Mouse (Mus musculus): ENCODE results near the gene Gucd1.
"Not testable (repeated sequence)": the region's sequence is repeated elsewhere in the genome, so short reads cannot be mapped to it uniquely, and the experiment has no call there.

Gucd1 gene

DNA sequence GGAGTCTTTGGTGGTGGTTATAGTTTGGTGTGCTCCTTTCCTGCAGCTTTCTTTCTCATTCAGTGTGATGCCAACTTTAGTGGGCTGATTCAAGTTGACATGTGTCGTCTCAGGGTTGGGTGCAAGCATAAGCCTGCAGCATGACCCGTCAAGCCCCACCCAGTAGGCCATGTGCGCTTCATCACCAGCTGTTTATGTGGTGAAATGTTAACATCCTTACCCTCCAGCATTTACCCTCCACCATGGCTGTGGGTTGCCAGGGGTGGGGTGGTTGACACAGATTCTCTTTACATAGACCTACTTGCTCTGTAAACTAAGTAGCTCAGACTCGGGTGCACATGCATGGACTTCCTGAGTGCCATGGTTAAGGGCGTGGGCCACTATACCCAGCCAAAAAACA is 18.4 kb upstream of the Gucd1 start:
- no peak for DNase-seq (ENCODE audit: low spot score in 2 of 2)

DNA sequence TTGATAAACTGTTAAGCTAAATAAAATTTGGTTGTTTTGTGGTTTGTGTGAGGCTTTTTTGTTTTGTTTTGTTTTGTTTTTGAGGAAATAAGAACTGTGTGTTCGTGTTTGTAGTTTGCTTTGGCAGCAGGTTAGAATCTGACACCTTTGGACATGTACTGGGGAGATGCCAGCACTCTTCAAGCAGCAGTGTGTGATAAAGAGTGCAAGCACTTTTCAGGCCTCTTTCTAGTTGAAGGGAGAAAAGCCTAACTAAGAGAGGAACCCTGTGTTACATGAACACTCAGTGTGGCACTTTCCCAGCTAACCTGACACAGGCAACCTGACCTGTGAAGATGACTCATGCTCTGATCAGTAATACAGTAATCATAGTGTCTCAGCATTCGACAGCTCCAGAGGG is 17.7 kb upstream of the Gucd1 start:
- DNase-seq (ENCODE audit: low spot score in 2 of 2) = no peak

DNA sequence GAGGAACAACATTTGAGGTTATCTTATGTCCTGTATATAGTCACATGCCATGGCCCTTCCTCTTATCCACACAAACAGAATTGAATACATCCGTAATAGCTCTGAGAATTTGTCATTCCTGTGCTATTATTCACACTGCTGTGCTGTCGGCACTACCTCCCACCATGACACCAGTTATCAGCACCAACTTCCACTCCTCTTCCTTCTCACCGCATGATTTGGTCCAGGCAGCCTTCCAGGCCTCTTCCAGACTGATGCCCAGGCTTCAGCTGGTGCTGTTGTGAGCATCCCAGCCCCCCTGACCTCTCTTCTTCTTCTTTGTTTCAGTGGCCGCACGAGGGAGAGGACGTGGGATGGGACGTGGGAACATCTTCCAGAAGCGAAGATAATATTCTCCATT is 17.2 kb upstream of the Gucd1 start:
- DNase-seq (ENCODE audit: low spot score in 2 of 2) = no peak

DNA sequence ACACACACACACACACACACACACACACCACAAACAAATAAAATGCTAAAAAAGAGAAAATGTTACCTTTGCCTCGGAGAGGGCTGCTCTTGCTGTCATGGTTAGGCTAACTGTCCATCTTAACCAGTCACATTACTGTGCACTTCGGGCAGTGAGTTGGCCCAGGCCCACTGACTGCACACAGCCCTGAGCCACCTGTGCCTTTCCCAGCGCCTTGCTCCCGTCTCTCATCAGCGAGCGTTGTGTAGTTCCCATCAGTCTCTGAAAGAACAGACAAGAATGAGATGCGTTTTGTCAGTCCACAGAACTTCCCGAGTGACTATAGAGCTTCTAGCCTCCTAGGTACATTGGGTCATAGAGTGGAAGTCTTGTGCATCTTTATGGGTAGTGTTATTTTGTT is 16.4 kb upstream of the Gucd1 start:
- DNase-seq (ENCODE audit: low spot score in 2 of 2) = no peak

DNA sequence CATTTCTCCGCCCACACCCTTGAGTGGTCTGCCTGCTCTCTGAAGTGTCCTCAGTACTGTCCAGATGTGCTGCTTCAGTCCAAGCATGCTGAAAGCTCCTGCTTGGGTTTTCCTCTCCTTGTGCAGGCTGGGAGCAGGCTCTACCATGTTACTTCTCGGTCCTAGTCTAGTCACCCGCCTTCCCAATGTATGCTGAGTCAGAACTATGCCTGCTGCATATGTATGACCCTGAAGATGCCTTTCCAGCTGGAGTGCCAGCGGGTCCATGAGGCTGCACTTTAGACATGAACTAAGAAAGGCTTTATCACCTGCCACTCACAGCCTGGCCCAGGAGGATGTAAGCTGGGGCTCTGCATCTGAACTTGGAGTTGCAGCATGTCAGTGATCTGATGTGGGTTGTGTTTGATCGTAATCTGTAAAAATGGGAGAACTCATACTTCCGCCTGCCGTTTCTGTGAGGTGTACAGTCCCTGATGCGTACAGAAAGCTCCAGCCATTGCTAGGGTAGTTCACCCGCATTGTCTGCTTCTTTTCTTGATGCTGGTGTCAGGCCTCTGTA is 13.8 kb upstream of the Gucd1 start:
- DNase-seq (ENCODE audit: low spot score in 2 of 2) = no peak

DNA sequence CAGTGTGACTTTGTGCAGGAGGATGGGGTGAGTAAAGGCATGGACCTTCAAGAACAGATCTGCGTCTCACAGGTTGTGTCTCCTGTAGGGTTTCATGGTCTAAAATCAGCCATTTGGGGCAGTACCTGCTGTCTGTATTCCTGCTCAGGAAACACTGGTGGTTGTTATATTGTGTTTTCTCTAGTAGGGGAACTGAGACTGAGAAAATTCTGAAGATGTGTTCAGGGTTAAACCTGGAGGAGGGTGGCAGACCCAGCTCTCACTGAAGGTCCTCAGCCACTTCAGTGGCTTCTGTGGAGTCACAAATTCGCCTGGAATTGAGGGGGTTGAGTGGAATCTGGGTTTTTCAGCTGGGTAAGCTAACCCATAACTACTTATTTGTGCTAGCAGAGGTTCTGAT is 12.6 kb upstream of the Gucd1 start:
- no peak for DNase-seq (ENCODE audit: low spot score in 2 of 2)

DNA sequence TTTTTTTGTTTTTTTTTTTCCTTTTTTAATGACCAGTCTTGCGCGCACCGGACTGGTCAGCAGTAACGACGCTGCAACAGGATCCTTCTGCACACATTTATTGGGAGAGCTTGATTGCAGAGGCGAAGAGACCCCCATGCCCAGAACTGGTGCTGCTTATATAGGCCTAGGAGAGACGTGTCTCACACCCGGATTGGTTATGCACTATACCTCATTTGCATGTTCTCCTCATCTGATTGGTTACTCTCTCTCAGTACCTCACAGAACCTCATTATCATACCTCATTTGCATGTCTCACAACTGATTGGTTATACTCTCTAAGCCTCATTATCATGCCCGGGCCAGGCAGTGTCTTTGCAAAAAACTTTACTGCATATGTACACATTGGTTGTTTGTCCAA is 7.7 kb upstream of the Gucd1 start:
- not testable (repeated sequence) for DNase-seq (ENCODE audit: low spot score in 2 of 2)

DNA sequence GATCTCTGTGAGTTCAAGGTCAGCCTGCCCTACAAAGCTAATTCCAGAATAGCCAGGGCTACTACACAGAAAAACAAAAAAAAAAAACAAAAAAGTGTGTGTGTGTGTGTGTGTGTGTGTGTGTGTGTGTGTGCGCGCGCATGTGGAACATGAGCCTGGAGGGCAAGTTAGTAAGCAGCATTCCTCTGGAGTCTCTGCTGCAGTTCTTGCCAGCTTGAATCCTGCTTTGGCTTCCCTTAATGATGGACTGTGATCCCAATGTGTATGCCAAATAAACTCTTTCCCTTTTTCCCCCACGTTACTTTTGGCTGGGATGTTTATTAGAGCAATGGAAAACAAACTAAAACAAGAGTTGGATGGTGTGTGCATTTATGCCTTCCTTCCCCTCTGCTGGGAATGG is 3.9 kb upstream of the Gucd1 start:
- DNase-seq (ENCODE audit: low spot score in 2 of 2) = no peak

DNA sequence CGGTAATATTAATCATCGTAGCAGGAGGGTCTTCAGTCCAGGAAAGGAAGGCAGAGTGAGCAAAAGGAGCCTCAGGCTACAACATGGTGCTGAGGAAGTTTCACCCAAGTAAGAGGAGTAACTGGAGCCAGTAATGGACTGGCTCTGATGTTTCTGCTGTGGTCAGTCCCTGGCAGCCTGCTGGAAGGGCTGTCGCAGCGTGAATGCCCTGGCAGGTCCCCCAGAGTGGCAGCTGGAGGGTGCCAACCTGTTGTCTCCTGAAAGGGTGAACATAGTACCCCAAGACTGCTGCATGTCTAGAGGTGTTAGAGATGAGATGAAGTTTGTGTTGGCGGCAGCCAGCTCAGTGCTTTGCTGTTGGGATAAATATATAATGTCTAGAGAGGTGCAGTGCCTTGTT is 2.8 kb upstream of the Gucd1 start:
- no peak for DNase-seq (ENCODE audit: low spot score in 2 of 2)

DNA sequence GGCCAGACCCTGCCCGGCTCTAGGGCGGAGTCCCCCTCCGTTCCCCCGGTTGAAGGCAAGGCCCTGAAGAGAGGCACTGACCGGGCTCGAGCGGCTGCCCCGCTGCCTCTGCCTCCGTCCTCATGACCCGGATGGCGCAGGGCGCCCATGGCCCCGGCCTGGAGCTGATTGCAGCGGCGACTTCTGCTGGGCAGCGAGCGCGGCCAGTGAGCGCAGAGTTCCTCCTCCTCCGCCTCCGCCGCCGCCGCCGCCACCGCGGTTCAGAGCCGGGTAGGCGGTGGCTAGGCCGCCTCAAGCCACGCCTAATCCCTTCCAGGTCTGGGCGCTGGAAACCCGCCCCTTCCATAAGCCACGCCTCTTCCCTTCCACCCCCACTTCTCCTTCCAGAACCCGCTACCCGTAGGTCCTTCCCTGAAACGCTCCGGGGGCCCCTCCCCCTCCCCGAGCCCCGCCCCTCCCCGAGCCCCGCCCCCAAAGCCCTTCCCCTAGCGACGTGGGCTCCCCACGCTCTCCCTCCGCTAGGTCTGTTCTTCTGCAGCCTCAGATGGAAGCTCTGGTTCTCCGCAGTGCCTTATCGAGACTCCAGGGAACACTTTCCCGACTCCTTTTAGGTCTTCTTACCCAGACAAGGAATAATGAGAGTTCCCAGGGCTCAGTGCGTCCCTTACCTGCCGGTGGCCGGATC is 557 bp downstream of the Gucd1 start, which contains the start of gene Snrpd3:
Gene Snrpd3, plus strand, starts transcription at position 479 of the 685 bp plus-strand sequence.
- peak; percentile 93 for DNase-seq (ENCODE audit: low spot score in 2 of 2)

DNA sequence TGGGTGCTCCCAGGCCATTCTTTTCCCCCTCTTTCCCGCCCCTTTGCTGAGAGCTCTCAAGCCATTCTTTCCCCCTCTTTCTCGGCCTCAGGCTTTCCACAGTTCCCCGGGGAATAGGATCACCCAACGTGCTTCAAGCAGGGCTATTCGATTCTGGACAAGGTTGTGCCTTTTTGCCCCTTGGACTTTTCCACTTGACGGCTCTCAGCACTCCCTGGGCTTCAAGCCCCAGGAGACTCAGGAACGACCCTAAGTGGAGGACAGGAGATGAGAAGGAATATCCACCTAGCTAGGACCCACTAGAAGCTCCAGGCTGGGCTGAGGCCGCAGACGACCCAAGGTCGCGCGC is 1.1 kb downstream of the Gucd1 start:
- no peak for DNase-seq (ENCODE audit: low spot score in 2 of 2)

DNA sequence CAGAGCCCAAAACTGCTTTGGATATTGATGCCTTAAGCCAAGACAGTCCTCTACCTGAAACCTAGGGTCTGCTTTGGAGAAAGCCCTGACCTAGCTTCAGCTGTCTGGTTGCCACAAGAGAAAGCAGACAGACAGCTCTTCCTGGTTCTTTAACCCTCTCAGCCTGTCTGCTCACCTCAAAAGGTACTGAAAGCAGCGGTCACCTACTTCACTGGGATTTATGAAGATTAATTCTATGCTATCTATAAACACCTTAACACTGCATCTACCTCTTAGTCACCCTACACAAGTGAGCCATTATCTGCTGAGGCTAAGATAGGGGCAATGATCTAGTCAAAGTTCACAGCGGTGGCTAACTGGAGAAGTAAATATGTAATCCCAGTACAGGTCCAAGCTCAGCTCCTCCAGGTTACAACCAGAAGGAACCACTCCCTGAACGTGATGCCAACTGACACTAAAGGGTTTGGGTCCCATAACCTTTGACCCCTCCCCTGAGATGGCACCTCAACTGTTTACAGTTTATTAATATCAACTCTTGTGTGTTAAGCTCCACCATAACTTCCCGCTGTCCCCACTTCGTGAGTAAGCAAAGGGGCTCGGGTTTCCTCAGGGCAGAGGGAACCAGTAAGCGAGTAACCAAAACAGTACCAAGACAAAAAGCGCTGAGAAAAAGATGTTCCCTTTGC is 1.6 kb downstream of the Gucd1 start:
- DNase-seq (ENCODE audit: low spot score in 2 of 2) = no peak

DNA sequence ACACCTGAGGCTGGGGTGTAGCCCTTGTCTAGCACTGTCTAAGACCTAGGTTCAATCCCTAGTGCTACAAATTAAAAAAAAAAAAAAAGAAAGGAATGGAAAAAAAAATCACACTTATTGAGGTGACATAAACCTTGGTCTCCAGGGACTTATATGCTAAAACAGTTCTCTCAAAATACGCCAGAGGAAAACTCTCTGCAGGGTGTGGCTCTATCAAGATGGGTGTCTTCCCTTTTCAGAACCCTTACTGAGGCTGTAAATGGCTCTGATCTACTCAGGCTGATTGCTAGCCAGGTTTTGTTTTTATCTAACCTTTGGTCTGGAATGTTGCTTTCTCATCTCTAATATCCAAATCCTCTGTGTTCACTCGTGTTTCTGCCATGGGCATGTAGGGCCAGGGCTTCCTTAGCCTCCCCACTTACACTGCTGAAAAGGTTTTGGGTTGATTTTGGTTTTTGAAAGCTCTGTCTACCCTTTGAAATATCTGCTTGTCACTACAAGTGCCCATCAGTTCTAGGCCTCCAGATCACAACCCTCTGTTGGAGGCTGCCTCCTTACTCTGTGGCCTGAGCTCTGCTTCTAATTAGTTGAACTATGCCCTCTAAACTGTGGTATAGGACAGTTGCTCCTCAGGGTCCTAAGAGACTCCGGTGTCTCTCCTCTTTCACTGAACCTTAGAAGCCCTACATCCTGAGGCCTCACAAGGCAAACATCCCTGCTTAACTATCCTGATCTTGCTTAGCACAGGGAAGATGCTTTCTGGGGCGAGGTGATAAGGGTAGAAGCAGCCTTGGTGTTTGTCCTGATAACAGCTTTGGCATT is 2.3 kb downstream of the Gucd1 start:
- DNase-seq (ENCODE audit: low spot score in 2 of 2) = no peak

DNA sequence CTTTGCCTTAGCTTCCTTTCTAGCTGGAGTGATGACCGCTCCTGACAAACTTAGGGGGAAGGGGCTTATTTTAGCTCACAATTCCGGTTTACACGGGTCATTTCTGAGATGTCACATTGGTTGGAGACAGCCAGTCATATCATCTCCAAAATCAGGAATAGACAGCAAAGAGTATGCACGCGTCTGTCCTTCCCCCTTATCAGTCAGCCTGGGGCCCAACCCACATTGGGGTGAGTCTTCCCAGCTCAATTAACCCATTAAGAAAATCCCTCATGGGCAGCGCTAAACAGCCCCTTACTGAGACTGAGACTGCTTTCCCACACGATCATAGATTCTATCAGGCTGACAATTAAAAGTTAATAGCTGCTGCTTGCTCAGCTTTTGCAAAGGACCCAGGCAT is 3.4 kb downstream of the Gucd1 start:
- no peak for DNase-seq (ENCODE audit: low spot score in 2 of 2)

DNA sequence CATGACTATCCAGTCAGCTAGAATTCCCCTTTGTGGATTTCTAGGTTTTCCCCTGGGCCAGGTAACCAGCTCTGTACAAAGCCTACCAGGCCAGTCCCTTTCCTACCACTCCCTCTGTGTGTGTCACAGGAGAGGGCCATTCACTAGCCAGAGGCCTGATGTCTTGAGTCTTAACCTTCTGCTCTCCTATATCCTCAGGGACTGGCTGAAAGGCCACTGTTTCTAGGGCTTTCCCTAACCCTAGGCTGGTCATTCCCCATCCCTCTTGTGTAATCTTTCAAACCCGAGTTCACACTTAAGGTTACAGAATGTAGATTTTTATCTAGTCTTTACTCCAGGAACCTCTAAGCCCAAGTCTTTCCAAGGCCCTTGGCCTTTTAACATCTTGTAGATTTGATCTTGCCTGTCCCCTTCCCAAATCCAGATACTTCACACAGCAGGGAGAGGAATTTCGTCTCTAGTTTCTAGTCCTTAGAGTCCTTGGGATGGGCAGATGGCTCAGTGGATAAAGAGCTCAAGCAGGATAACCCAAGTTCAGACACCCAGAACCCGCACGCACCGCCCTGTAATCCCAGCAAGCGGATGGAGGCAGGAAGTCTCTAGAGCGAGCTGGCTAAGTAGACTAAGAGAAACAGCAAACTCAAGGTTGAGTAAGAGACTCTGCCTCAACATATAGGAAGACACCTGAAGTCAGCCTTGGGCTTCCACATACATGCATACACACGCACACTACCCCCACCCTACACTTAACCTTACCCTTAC is 4.3 kb downstream of the Gucd1 start:
- DNase-seq (ENCODE audit: low spot score in 2 of 2) = no peak

DNA sequence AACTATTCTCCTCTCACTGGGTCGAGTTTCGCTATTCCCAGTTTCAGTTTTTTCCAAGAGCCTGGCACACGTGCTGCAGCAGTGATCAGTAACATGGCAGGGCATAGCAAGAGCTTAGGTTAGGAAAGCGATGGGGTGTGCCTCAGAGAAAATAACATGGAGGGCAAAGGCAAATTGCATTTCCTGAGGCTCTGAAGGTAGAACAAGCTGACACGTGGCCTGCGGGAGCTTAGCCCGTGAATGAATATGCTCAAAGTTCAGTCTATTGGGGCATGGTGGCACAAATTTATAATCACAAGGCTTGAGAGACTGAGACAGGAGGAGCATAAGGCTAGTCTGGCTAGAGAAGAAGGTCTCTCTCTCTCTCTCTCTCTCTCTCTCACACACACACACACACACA is 5.0 kb downstream of the Gucd1 start:
- no peak for DNase-seq (ENCODE audit: low spot score in 2 of 2)

DNA sequence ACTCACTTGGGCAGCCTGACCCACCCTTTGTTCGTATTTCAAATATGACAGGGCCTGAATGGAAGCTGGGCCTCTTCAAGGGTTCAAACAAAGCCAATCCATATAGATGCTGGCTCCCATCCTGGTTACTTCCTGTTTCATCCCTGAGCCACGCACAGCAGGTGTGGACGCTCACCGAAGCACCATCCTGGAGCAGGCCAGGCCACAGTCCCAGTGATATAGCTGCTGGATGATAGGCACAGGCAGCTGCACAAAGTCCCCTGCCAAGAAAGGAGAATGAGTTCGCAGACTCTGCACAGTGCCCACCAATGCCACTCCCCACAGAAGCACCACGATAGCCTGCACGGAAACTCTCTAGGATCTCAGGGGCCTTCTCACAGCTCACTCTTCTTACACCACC is 5.9 kb downstream of the Gucd1 start:
- no peak for DNase-seq (ENCODE audit: low spot score in 2 of 2)

DNA sequence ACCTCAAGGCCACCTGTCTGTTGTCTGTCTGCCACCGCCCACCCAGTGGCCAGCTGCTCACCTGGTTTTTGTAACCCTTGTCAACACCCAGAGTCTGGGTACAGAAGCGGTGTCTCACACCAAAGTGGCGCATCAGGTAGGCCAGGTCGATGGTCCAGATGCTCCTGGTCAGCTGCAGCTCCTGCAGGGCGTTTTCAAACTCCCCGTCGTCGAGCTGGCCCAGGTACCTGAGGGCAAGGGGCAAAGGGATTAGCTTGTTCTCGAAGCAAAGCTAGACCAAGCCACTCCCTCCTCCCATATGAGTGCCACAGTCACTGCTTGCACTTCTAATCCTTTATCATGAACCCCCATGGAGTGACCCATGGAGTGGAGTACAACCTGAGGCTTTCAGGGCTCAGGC is 6.7 kb downstream of the Gucd1 start:
- no peak for DNase-seq (ENCODE audit: low spot score in 2 of 2)

DNA sequence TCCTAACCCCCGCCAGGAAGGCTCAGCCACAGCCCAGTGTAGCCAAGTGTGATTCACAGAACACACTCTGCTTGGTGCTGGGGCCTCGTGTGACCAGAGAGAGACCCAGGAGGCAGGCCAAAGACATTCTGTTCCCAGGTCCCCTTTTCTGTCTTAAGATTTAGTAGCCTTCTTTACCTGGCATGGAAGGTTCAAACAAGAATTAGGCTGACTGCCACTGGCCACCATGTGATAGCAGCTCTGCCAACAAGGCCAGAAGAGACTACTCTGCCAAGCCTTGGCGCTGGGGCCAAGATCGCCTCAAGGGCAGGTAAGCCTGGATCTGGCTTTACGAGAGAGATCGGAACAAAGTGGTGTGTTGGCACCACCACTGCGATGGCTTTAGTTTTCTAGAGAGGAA is 7.3 kb downstream of the Gucd1 start:
- DNase-seq (ENCODE audit: low spot score in 2 of 2) = no peak

DNA sequence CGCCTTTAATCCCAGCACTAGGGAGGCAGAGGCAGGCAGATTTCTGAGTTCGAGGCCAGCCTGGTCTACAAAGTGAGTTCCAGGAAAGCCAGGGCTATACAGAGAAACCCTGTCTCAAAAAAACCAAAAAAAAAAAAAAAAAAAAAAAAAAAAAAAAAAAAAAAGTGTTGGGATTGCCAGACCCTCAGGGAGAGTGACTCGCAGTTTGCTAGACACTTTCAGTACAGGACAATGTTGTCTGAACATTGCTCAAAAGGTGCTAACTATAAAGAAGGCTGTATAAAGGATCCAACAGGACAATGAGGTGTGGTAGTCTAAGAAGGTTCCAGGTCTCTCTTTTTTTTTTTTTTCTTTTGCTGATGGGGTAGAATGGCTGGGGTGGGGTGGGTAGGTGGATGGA is 11.8 kb downstream of the Gucd1 start:
- not testable (repeated sequence) for DNase-seq (ENCODE audit: low spot score in 2 of 2)

DNA sequence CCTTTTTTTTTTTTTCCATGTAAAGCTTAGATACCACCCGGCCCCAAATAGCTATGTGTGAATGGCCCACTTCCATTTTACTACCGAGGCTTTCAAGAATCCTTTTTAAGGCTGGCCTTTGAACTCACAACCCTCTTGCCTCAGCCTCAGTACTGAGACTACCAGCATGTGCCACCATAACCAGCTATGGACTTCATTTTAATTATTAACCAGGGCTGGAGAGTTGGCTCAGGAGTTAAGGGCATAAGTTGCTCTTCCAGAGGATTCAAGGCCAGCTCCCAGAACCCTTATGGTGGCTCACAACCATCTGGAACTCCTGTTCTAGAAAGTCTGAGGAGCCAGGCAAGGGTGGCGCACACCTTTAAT is 12.7 kb downstream of the Gucd1 start:
- DNase-seq (ENCODE audit: low spot score in 2 of 2) = no peak

Data from urinary bladder, postnatal 4 days (tissue).